Mouse (Mus musculus) erythroblast, embryonic 14.5 days (primary cell): Measurements from ENCODE around the gene 1700030K09Rik.

Experiments
- GATA1 ChIP-seq: IDR thresholded peaks from 2 replicates; pipeline ENCODE4 v1.6.1; 2012; ENCODE audit warnings: low read length, inconsistent platforms, mixed read lengths
- TAL1 ChIP-seq: IDR thresholded peaks from 3 replicates; pipeline ENCODE4 v1.6.1; 2012; ENCODE audit warnings: low read length, inconsistent platforms, mixed read lengths

DNA sequence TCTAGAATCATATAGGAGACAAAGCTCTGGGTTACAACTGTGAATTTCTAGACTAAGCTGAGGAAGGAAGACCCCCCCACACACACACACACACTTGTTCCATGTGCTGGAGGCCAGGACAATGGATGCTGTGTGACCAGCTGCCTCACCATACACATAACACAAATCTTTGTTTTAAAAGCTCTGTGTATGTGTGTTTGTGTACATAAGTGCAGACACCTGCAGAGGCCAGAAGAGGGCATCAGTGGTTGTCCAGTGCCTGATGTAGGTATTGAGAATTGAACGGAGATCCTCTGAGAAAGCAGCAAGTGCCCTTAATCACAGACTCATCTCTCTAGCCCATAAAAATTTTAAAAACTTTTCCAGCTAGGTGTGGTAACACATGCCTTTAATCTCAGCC lies 20.8 kb upstream of the 1700030K09Rik start:
- TF ChIP-seq GATA1 (no peak), TAL1 (no peak)
